Mouse (Mus musculus) urinary bladder, postnatal 36 days (tissue): ENCODE data around the gene Fgf12.

Experiments used
- DNase-seq, 2 experiments: peaks; one replicate each; pipeline ENCODE4 v3.0.0; 2022; ENCODE audit warnings: low spot score in 2 of 2, mixed read lengths in 1 of 2

Gene Fgf12

DNA sequence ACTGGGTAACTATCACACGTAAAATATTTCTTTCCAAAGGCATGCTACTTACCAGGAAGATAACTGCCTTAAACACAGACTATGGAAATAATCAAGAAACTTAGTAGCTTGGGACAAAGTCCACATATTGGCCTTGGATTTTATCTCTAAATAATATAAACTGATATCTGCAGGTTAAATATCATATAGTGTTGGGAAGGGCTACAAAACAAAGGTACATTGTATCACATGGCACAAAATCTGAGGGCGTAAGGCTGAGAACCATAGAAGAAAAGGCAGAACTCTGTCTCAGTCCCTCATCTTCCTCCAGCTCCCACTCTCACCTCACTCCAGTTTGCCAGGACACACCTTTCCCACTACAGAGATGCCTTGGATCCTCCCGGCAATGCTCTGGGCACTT is 417.8 kb downstream of the Fgf12 start:
- DNase-seq: no peak

DNA sequence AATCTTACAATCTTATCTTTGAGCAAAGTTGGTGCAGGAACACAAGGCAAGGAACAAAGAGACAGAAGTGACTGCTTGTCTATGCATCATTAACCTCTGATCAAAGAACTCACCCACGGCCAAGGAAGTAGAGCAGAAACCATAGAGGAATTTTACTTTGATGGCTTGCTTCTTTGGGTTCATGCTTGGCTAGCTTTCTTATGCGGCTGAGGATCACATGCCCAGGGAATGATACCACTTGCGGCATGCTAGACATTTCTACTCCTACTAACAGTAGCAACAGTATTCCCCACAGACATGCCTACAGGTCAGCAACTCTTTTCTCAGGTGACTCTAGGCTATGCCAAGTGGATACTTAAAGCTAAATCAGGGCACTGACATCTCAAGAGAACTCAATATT is 429.3 kb downstream of the Fgf12 start:
- no peak for DNase-seq

DNA sequence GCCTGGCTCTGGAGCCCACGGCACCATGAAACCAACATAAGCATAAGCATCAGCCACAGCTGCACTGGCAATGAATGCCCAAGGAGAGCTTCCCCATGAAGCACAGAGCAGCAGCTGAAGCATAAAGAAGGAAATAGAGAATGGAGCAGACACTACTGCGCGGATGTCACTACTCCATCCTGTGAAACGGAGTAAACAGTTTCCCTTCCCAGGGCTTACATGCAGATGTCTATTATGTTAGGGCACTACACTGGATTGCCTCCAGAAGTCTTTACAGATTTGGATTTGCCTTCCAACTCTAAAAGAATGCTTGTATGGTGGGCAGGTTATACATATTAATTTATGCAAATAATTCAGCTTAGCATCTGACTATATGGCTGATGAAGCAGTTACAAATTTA is 441.2 kb downstream of the Fgf12 start:
- DNase-seq: no peak

DNA sequence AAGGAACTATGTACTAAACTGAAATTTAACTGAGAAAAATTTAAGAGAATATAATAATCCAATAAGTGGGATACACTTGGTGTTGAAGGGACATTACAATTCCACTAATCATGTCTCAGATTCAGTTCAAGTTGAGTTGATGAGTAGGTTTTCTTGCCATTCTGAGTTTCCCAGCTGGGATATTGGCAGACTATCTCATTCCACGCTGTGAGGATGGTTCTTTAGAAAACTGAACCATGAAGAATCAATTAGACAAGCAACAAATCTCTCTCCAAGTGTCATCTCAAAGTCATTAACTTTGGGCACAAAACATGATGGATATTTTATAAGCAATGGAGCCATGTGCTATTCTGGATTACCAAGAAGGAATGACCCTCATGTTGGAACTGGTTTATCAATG is 449.0 kb downstream of the Fgf12 start:
- no peak for DNase-seq

DNA sequence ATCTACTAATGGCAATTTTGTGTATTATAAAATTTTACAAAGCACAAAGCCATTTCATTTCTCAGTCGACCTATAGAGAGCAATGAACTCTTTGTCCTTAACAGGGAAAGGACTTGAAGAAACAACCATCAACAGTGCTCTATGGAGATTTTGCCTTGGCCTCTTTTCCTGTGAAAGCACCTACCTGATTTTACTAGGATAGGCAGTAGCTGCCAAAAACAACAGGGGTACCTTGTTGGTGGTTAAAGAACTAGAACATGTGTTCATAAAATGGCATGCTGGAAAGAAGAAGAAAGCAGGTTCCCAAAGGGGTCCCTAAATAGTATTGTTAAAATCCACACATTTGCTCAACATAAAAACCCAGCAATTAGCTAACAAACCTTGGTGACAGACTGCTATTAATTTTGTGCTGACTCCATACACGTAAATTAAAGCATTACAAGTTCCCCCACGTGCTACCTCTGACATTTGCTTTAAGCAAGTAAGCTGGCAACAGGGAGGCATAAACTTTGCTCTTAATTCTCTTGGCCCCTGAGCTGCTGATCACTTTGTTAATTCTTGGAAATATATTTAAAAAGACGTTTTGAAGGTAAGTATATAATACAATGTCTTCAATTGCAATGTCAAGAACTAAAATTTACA is 463.1 kb downstream of the Fgf12 start:
- no peak for DNase-seq

DNA sequence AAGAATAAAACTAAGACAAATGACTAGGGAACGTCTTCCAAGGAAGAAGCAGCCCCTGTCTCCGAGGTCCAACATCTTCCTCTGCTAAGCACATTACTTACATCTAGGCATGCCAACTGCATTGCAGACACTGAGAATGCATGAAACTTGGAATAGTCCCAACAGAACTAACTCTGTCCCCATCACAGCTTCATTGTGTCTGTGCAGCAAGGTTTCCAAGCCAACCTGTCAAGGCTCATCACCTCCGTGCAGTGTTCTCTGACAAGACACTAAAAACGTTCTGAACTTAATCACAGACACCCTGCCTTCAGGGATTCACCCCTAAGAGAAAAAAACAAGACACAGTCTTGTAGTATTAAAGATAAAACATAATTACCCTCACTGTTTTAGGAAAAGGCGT is 495.0 kb downstream of the Fgf12 start:
- no peak for DNase-seq

DNA sequence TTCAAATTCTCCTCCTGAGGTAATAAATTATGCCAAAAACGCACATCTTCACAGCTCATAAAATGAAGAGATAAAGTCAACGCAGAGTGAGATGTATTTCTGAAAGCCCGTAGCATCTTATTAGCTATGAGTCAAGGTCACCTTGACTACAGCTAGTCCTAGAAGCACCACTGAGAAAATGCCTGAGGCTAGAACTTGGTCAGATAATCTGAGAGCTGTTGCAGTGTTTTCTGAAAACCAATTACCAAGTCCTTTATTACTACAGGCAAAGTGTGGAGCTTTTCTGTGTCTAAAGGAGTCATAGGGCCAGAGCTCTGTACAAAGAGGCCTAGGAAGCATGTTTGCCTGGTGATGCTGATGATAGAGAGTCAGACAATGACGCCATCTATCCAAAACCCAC is 498.6 kb downstream of the Fgf12 start:
- no peak for DNase-seq

DNA sequence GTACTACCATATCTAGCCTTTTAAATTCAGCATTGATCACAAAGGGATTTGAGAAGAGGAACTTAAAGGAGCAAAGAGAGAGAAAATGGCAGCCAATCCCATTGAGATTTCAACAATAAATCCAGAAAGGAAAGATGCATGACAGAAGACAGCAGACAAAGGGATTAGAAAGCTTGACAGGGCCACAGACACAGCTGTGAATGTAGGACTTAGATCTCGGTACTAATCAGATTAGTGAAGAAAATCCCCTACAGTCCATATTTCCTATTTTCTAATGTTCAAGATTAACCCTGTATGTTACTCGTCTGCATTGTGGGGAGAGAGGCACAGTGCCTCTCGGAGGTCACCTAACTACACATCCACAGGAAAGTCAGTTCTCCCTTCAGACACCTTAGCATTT is 500.9 kb downstream of the Fgf12 start:
- DNase-seq: no peak

DNA sequence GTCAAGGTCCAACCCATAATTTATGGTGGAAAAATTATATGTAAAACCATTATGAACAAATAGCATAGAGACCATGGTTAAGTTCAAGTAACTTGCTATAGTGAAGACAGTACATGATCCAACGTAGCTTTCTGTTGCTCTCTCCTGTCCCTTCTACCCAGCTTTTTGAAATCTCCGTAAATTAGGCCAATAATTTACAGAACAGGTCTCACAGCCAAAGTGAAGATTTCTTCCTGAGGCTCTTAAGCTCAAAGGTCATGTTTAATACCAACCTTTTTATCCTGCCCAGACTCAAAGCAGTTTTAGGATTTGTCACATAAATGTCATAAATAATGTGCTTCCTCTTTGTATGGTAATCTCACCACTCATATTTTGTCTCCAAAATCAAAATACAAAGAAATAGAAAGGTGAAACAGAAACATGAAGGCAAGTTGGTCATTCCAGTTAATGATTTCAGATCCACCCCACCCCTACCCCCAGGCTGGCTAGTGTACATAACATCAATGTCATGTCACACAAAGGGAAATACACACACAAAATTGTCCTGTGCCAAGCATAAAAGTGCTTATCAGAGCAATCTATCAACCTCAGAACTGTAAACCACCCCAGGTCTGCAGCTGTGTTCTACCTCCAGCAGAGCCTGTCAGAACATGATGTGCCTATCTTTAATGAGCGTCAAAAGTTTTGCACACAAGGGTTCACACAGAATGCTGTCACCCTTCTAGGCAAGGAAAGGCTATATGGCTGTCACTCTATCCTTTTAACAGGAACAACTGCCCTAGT is 509.8 kb downstream of the Fgf12 start:
- no peak for DNase-seq

DNA sequence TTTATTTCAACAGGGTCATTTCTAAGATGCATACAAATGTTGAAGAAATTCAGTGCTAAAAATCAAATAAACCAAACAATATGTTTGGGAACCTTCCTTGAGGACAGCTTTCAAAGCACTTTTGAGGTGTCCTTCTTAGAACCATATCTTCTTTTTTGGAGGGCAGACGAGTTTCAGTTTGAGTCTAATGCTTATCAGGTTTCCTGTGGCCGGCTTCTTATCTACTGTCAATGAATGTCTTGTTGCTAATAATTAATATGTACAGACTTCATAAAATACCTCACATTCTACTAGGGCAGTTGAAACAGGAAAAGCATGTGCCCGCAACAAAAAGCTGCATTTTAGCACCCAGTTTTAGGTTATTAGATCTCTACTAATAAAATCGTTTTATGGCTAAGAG is 513.5 kb downstream of the Fgf12 start:
- DNase-seq: no peak

DNA sequence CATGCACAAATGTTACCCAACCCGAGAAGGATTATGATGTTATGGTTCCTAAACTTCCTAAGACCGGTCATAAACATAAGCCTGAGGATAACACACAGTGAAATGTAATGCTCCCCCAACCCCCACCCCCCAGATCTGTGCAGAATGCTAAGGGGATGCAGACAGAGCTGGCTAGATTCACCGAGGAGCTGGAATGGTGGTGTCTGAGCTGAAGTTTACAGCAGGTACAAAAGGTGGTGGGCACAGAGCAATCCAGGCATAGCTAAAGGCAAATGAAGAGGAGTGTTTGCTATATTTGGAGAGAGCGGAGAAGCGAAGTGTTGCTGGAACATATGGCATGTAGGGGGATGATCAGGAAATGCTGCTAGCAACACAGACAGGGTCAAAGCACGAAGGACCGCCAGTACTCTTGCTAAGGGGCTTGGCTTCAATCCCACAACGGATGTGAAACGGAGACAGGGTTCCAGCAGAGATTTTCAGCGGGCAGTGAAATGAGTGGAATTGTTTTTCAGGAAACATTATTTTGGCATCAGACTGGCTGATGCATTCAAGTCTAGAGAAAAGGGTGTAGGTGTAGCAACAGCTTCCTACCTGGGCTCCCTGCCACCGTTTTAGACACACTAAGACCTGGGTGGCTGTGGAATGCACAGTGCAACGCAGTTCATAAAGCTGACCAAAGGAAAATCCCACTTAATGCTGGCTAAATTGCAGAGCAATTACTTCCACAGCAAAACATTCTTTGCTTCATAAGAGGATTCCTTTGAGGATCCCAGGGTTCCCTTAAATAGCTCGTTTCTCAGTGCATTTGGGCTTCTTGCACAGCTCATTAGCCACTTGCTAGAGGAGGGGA is 514.6 kb downstream of the Fgf12 start:
- DNase-seq: no peak

DNA sequence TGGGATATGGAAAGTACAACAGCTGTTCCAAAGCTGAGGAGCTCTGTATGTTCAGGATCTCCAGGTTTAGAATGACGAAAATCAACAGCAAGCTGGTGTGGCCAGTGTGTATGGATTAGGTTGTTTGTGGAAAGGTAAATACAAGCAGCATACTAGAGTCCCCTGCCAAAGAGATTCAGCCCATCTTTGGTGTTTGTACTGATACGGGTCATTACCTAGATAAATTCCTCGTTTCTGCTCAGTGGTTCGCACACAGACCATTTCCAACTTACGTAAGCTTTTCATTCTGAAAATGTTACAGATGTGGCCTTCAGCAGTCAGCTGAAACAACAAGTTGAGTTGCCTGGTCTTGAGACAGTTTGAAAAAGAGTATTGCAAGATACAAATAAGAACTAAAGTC is 536.9 kb downstream of the Fgf12 start:
- no peak for DNase-seq

DNA sequence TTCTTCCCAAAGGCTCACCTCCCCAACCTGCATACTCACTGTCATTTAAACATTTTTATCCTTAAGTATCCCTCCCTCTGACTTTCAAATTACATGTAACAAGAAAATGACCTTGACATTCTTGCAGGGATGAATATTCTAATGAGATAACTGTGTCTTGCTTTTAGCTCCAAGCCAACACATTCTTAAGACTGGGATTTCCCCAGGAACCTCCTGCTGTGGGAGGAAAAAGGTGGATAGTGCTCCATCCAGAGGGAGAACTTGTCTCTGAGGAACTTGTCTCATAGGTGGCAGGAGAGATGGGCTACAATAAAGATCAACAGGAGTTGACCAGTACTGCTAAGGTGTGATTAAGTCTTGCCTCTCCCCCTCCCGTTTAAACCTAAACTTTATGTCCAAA is 540.5 kb downstream of the Fgf12 start:
- no peak for DNase-seq

DNA sequence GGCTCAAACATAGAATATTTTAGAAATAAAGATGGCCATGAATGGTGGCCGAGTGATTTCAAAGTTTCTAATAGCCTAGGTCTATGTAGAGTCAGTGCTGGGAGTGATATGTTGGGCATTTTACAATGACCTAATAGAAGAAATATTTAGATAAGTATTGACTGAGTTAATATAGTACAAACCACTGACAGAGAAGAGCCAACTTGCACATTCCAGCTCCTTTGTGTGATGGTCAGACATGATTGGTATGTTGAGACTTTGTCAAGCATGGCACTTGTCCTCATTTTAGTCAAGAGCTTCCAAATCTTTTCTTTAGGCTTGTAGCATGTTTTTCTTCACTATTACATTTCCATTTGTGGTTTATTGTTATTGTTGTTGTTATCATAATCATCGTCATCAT is 596.4 kb downstream of the Fgf12 start:
- DNase-seq: no peak

DNA sequence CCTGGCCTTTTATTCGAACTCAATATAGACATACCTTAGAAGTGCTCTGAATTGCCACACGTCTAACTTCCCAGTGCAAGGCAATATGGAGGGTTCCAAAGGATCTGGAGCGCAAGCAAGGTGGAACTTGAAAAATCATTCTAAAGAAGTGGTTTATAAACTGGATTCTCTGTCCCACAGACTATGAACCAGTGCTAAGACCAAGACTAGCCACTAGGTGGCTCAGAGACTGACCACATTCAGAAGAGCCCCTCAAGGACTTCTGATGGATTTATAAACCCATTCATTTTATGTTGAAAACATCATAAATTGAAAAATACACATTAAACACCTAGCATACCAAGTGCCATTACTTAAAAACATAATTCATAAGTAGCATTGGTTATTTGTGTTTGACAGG is 611.9 kb downstream of the Fgf12 start:
- DNase-seq: no peak

DNA sequence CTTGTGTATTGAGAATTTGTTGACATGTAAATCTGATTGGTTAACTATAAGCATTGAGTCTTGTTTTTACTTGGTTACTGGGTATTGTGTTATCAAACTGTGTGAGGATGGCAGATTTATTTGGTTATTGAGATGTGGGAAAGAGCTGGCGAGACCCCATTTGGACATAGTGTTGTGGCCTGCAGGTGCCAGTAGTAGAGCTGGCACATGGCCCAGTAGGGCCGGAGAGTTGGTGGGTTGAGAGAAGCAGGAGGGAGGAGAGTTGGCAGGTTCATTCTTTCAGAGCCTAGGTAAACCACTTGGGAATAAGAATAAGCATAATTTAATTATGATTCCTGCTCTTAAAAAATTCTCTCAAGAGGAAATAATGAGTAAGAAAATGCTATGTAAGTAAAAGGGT is 625.9 kb downstream of the Fgf12 start:
- no peak for DNase-seq
